Mouse (Mus musculus) hindbrain, embryonic 14.5 days (tissue): ENCODE data around the gene Spdye4a. TPM values are rescaled to one million over a fixed set of nuclear protein-coding genes. Genes with fewer than 3 reads are reported as not detected.

Experiments used
- polyA plus RNA-seq: library from polyadenylated mRNA; unstranded; fragments of >200 nt; fragmentation: Nextera tagmentation; extraction: Ambion mirVana; gene quantifications from 2 replicates; pipeline ENCODE4 v1.2.1, GENCODE M21; 2014

Spdye4a gene
- polyA plus RNA-seq, 1 experiment from 2014 or later = not detected

Other genes with a start within 250 kb of the Spdye4a start
- 29.4 and 29.8 TPM in 2 replicates for gene Rnf216, start 113.9 kb downstream of the Spdye4a start, polyA plus RNA-seq
- 0.07 TPM in 1 of 2 replicates, not detected in the other for gene Olfr718-ps1, start 79.3 kb downstream of the Spdye4a start, polyA plus RNA-seq
- 10.4 and 13.9 TPM in 2 replicates for gene Rbak, start 46.1 kb downstream of the Spdye4a start, polyA plus RNA-seq
- gene Spdye4b, start 45.9 kb downstream of the Spdye4a start, polyA plus RNA-seq = not detected in 2 replicates
- gene Zfp12, start 8.3 kb upstream of the Spdye4a start, polyA plus RNA-seq = 21.6 and 24.8 TPM in 2 replicates
- gene Zfp316, start 43.1 kb upstream of the Spdye4a start, polyA plus RNA-seq = 5.5 and 6.4 TPM in 2 replicates
- gene Zfp853, start 66.7 kb upstream of the Spdye4a start, polyA plus RNA-seq = 0.23 and 0.43 TPM in 2 replicates
- 24.6 and 25.4 TPM in 2 replicates for gene E130309D02Rik, start 88.5 kb upstream of the Spdye4a start, polyA plus RNA-seq
- 72.2 and 78.1 TPM in 2 replicates for gene Zdhhc4, start 102.4 kb upstream of the Spdye4a start, polyA plus RNA-seq
- gene Grid2ip, start 130.4 kb upstream of the Spdye4a start, polyA plus RNA-seq = 0.25 and 0.60 TPM in 2 replicates
- gene Kdelr2, start 176.9 kb upstream of the Spdye4a start, polyA plus RNA-seq = 146 and 147 TPM in 2 replicates
- gene Daglb, start 237.7 kb upstream of the Spdye4a start, polyA plus RNA-seq = 17.1 and 17.5 TPM in 2 replicates